Mouse (Mus musculus): ENCODE measurements around the gene Ddx55. TPM values are rescaled to one million over a fixed set of nuclear protein-coding genes. Genes with fewer than 3 reads are reported as not detected.

Ddx55 gene
- polyA plus RNA-seq, 1 experiment from 2014 or later: 5.1 TPM

DNA sequence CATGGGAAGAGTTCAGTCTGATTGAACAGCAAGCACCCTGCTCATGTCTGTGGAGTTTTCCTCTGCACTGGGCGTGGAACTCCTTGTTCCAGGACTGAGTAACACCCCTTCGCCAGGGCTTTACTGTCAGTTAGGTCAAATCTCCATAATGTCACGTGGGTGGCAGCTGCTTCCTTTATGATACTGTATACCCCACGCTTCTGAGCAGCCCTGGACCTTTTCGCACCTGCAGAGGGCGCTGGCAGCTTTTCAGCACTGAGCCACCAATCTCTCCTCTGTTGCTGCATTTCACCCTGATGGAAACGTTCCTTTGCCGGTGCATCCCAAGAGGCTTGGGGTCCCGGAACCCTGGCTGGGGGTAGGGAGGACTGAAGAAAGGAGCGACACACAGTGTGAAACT is 58.3 kb downstream of the Ddx55 start:
- ATAC-seq (ENCODE audit: insufficient read depth): 0 out of 2 replicates have a peak, but pooled peaks have one; percentile 22
- Histone ChIP-seq H3K27me3 (0 out of 2 replicates have a peak, but pooled peaks cover 4% of the 10 kb centered on the region), H3K4me2 (no peak overlapping the region), H3K36me3 (replicated peaks) (no peaks in the 10 kb centered on the region), H3K4me1 (replicated peaks) (0 out of 2 replicates have a peak, but pooled peaks cover under 1% of the 10 kb centered on the region), H3K9ac (no peak overlapping the region), H3K27ac (replicated peaks) (no peak overlapping the region), H3K4me3 (replicated peaks) (no peak overlapping the region), H3K9me3 (replicated peaks) (no peaks in the 10 kb centered on the region)
- 56% methylated on average over 10 of the region's 10 CpGs for WGBS (ENCODE audit: insufficient replicate concordance)

DNA sequence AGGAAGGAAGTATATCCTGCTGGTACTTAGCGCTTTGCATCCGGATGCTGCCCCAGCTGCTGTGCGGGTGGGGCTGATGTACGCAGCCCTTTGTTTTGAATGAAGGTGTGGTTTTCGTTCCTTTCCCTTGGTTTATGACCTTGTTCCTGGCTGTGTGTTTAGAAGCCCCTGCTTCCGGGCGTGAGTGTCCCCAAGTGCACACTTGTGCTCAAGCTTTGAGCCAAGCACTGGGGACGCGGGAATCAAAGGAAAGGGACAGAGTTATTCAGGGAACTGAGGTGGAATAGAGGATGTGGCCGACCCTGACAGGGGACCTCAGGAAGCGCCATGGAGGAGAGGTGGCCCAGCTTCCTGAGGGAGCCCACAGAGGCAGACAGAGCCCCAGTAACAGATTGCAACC is 62.0 kb downstream of the Ddx55 start:
- Histone ChIP-seq H3K27ac (replicated peaks) (no peak overlapping the region), H3K4me2 (no peak overlapping the region), H3K9ac (no peak overlapping the region), H3K9me3 (replicated peaks) (no peaks in the 10 kb centered on the region), H3K36me3 (replicated peaks) (no peaks in the 10 kb centered on the region), H3K4me1 (replicated peaks) (no peaks in the 10 kb centered on the region), H3K27me3 (no peaks in the 10 kb centered on the region), H3K4me3 (replicated peaks) (no peak overlapping the region)
- 36% methylated on average over 11 of the region's 11 CpGs for WGBS (ENCODE audit: insufficient replicate concordance)
- no peak for ATAC-seq (ENCODE audit: insufficient read depth)

DNA sequence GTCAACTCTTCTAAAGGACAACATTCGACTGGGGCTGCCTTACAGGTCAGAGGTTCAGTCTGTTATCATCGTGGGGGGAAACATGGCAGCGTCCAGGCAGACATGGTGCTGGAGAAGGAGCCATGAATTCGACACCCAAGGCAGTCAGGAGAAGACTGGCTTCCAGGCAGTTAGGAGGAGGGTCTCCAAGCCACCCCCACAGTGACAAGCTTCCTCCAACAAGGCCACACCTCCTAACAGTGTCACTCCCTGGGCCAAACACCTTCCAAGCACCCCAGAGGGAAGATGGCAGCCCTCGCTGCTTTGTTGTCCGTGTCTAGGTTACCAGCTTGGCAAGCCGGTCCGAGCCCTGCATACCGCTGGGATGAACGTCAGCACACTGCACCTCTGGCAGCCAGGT is 66.0 kb downstream of the Ddx55 start:
- no peaks in the 10 kb centered on the region for H3K27me3 ChIP-seq
- H3K9me3 ChIP-seq (replicated peaks): no peaks in the 10 kb centered on the region
- no peak overlapping the region for H3K4me3 ChIP-seq (replicated peaks)
- no peaks in the 10 kb centered on the region for H3K4me1 ChIP-seq (replicated peaks)
- no peak overlapping the region for H3K4me2 ChIP-seq
- WGBS (ENCODE audit: insufficient replicate concordance): 75% methylated on average over 10 of the region's 10 CpGs
- no peak overlapping the region for H3K9ac ChIP-seq
- no peak for ATAC-seq (ENCODE audit: insufficient read depth)
- no peak overlapping the region for H3K27ac ChIP-seq (replicated peaks)
- H3K36me3 ChIP-seq (replicated peaks): no peaks in the 10 kb centered on the region

Other genes starting within 250 kb of the Ddx55 start
- gene Mphosph9, start 224.9 kb upstream of the Ddx55 start, polyA plus RNA-seq (2015; fragmentation: Nextera tagmentation; extraction: Ambion mirVana): 4.9 and 5.0 TPM in 2 replicates
- gene 2810006K23Rik, start 224.8 kb upstream of the Ddx55 start, polyA plus RNA-seq (2015; fragmentation: Nextera tagmentation; extraction: Ambion mirVana): 5.9 and 6.4 TPM in 2 replicates
- gene Cdk2ap1, start 189.8 kb upstream of the Ddx55 start, polyA plus RNA-seq (2015; fragmentation: Nextera tagmentation; extraction: Ambion mirVana): 31.1 and 51.4 TPM in 2 replicates
- gene Sbno1, start 126.9 kb upstream of the Ddx55 start, polyA plus RNA-seq (2015; fragmentation: Nextera tagmentation; extraction: Ambion mirVana): 35.0 and 35.3 TPM in 2 replicates
- 60.1 and 67.9 TPM in 2 replicates for gene Kmt5a, start 112.9 kb upstream of the Ddx55 start, polyA plus RNA-seq (2015; fragmentation: Nextera tagmentation; extraction: Ambion mirVana)
- 8.9 and 9.5 TPM in 2 replicates for gene Rilpl2, start 74.5 kb upstream of the Ddx55 start, polyA plus RNA-seq (2015; fragmentation: Nextera tagmentation; extraction: Ambion mirVana)
- 10.5 and 10.8 TPM in 2 replicates for gene Snrnp35, start 69.7 kb upstream of the Ddx55 start, polyA plus RNA-seq (2015; fragmentation: Nextera tagmentation; extraction: Ambion mirVana)
- 1.9 and 2.1 TPM in 2 replicates for gene Rilpl1, start 21.5 kb upstream of the Ddx55 start, polyA plus RNA-seq (2015; fragmentation: Nextera tagmentation; extraction: Ambion mirVana)
- gene Tmed2, start 12.2 kb upstream of the Ddx55 start, polyA plus RNA-seq (2015; fragmentation: Nextera tagmentation; extraction: Ambion mirVana): 321 and 337 TPM in 2 replicates
- 39.0 and 41.5 TPM in 2 replicates for gene Eif2b1, start 26.3 kb downstream of the Ddx55 start, polyA plus RNA-seq (2015; fragmentation: Nextera tagmentation; extraction: Ambion mirVana)
- 19.4 and 20.0 TPM in 2 replicates for gene Gtf2h3, start 26.3 kb downstream of the Ddx55 start, polyA plus RNA-seq (2015; fragmentation: Nextera tagmentation; extraction: Ambion mirVana)
- gene Atp6v0a2, start 75.7 kb downstream of the Ddx55 start, polyA plus RNA-seq (2015; fragmentation: Nextera tagmentation; extraction: Ambion mirVana): 13.1 and 14.3 TPM in 2 replicates
- gene Dnah10, start 172.2 kb downstream of the Ddx55 start, polyA plus RNA-seq (2015; fragmentation: Nextera tagmentation; extraction: Ambion mirVana): not detected in 2 replicates